Mouse (Mus musculus) layer of hippocampus, postnatal 36 days (tissue): ENCODE data around the gene Pex14. TPM values are rescaled to one million over a fixed set of nuclear protein-coding genes. Genes with fewer than 3 reads are reported as not detected.

Experiments
- DNase-seq, 2 experiments: peaks; one replicate each; pipeline ENCODE4 v3.0.0; 2022
- total RNA-seq, 2 experiments: library from RNA; stranded (reverse); gene quantifications; 2 replicates each; pipeline ENCODE4 v1.2.3; 2021

Gene Pex14
- total RNA-seq, 2 experiments from 2014 or later, result 43.6 to 44.0 TPM

DNA sequence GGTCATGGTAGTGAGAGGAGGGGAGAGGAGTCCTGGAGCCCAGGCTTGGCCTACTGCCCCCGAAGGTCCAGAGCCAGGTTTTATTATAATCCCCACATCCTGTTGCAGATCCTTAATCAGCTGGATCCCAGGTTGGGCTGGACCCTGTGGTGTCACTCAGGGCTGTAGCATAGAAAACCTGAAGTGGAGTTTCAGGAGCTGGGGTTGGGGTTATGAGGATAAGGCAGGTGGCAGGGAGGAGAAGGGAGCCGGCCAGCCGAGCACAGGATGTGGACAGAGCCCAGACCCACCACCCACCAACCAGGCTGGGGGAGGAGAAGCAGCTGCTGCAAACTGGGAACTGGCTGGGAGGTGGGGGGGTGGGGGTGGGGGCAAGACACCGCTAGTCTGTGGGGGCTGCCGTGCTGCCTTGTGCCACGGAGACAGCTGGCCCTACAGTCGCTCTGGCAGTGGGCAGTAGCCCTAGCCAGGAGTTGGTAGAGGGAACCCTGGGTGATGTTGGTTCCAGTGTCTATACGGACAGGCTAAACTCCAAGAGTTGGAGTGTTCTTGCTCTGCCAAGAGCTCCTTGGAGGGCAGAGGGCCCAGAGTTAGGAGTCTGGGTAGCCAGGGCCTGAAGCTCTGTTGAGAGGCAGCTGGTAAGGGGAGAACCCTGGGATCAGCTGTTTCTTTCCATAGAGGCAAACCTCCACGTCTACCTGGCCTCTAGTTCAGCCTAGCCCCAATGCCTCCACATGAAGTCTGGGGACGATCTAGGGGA lies 184.6 kb downstream of the Pex14 start:
- no peak for DNase-seq

- DNase-seq, result no peak
Observed at GRCm38 (mm10) chr4:148912826-148913590, 186.7 kb downstream of the Pex14 start.

GRCm38 (mm10) chr4:148912134-148912533 lies 187.5 kb downstream of the Pex14 start:
- DNase-seq, result no peak

Other genes with a start within 250 kb of the Pex14 start
- gene Dffa, start 4.3 kb upstream of the Pex14 start, total RNA-seq, result 10 to 100 TPM; 49.3 to 52.2 TPM
- gene Cort, start 26.9 kb upstream of the Pex14 start, total RNA-seq, result 10 to 100 TPM; 10.5 to 11.6 TPM
- gene Cenps, start 37.8 kb upstream of the Pex14 start, total RNA-seq, result 10 to 100 TPM; 25.8 to 27.8 TPM
- gene Pgd, start 66.9 kb upstream of the Pex14 start, total RNA-seq, result 10 to 100 TPM; 31.9 to 33.9 TPM
- 100 to 1,000 TPM; 391 to 406 TPM for gene Kif1b, start 207.8 kb upstream of the Pex14 start, total RNA-seq